Mouse (Mus musculus): Measurements from ENCODE around the gene Cwc27. TPM values are rescaled to one million over a fixed set of nuclear protein-coding genes. Genes with fewer than 3 reads are reported as not detected.

The Cwc27 gene
- polyA plus RNA-seq, 1 experiment, result 4.4 TPM

GRCm38 (mm10) chr13:104645778-104646425 is 171.0 kb downstream of the Cwc27 start:
- TF ChIP-seq CTCF (IDR thresholded peaks at IDR 0.05; ENCODE audit: control insufficient read depth, insufficient read depth, insufficient replicate concordance, low read depth, low read length) (no peak), POLR2A (IDR thresholded peaks at IDR 0.05; ENCODE audit: control insufficient read depth, low read depth, low read length) (no peak)

GRCm38 (mm10) chr13:104644185-104644584 is 172.8 kb downstream of the Cwc27 start:
- no peaks in the 10 kb centered on the region for H3K27me3 ChIP-seq (ENCODE audit: control insufficient read depth, insufficient read depth, low read length)
- no peaks in the 10 kb centered on the region for H3K36me3 ChIP-seq (ENCODE audit: control insufficient read depth, insufficient read depth, low read length)
- TF ChIP-seq CTCF (IDR thresholded peaks at IDR 0.05; ENCODE audit: control insufficient read depth, insufficient read depth, insufficient replicate concordance, low read depth, low read length) (no peak), POLR2A (IDR thresholded peaks at IDR 0.05; ENCODE audit: control insufficient read depth, low read depth, low read length) (no peak)
- H3K4me1 ChIP-seq (ENCODE audit: control insufficient read depth, insufficient read depth, low read length), result peaks cover 3% of the 10 kb centered on the region; the same call in 1 of the 2 replicates
- no peak overlapping the region for H3K4me3 ChIP-seq (ENCODE audit: control insufficient read depth, low read depth, low read length)
- H3K27ac ChIP-seq (ENCODE audit: control insufficient read depth, insufficient read depth, low read depth, low read length), result no peak overlapping the region

More at GRCm38 (mm10) chr13:104645778-104646425, 171.0 kb downstream of the Cwc27 start:
- H3K36me3 ChIP-seq (ENCODE audit: control insufficient read depth, insufficient read depth, low read length), result no peaks in the 10 kb centered on the region
- H3K27ac ChIP-seq (ENCODE audit: control insufficient read depth, insufficient read depth, low read depth, low read length), result no peak overlapping the region
- H3K4me3 ChIP-seq (ENCODE audit: control insufficient read depth, low read depth, low read length), result no peak overlapping the region
- no peaks in the 10 kb centered on the region for H3K27me3 ChIP-seq (ENCODE audit: control insufficient read depth, insufficient read depth, low read length)
- no peaks in the 10 kb centered on the region for H3K4me1 ChIP-seq (ENCODE audit: control insufficient read depth, insufficient read depth, low read length)

DNA sequence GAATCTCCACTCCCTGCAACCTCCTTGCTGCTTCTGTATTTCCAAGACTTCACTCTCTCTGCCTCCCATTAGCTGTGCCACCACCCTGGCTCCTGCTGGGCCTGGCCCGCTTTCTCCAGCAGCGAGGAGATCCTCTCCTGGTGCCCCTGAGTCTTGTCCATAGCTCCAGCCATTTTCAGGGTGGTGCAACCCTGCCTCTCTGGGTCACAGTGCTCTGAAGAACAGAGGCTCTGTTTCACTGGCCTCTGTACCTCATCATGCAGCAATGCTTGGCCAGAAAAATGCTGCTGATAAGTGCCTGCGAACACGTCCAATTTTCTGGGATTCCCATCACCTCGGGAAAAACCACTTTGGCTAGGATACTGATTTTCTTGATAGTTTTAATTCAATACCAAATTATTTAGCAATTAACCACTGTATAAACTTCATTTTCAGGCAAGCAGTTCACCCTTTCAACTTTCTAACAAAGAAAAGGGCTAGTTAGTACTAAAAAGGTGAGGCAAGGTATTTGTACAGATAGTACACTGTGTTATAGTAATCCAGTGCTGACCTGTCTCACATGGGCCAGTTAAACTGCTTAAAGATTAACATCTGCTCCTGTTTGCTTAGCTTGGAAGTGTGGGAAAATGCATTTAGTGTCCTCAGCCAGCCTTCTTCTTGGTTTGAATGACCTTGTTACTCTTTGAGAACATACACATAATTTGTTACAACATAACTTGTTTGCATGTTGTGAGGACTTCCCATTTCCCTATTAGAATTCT is 176.1 kb downstream of the Cwc27 start:
- Histone ChIP-seq H3K27ac (ENCODE audit: control insufficient read depth, insufficient read depth, low read depth, low read length) (no peak overlapping the region), H3K36me3 (ENCODE audit: control insufficient read depth, insufficient read depth, low read length) (no peaks in the 10 kb centered on the region), H3K27me3 (ENCODE audit: control insufficient read depth, insufficient read depth, low read length) (no peaks in the 10 kb centered on the region), H3K4me3 (ENCODE audit: control insufficient read depth, low read depth, low read length) (no peak overlapping the region), H3K4me1 (ENCODE audit: control insufficient read depth, insufficient read depth, low read length) (peaks cover 3% of the 10 kb centered on the region; the same call in 1 of the 2 replicates)
- TF ChIP-seq POLR2A (IDR thresholded peaks at IDR 0.05; ENCODE audit: control insufficient read depth, low read depth, low read length) (no peak), CTCF (IDR thresholded peaks at IDR 0.05; ENCODE audit: control insufficient read depth, insufficient read depth, insufficient replicate concordance, low read depth, low read length) (no peak)

- Histone ChIP-seq H3K4me3 (ENCODE audit: control insufficient read depth, low read depth, low read length) (no peak overlapping the region), H3K27ac (ENCODE audit: control insufficient read depth, insufficient read depth, low read depth, low read length) (no peak overlapping the region), H3K36me3 (ENCODE audit: control insufficient read depth, insufficient read depth, low read length) (no peaks in the 10 kb centered on the region), H3K27me3 (ENCODE audit: control insufficient read depth, insufficient read depth, low read length) (no peaks in the 10 kb centered on the region), H3K4me1 (ENCODE audit: control insufficient read depth, insufficient read depth, low read length) (peaks cover 3% of the 10 kb centered on the region; the same call in 1 of the 2 replicates)
- TF ChIP-seq POLR2A (IDR thresholded peaks at IDR 0.05; ENCODE audit: control insufficient read depth, low read depth, low read length) (no peak), CTCF (IDR thresholded peaks at IDR 0.05; ENCODE audit: control insufficient read depth, insufficient read depth, insufficient replicate concordance, low read depth, low read length) (no peak)
These were observed 178.0 kb downstream of the Cwc27 start for GRCm38 (mm10) chr13:104638988-104639387.

- H3K4me1 ChIP-seq (ENCODE audit: control insufficient read depth, insufficient read depth, low read length), result peaks cover 3% of the 10 kb centered on the region; the same call in 1 of the 2 replicates
- H3K27ac ChIP-seq (ENCODE audit: control insufficient read depth, insufficient read depth, low read depth, low read length), result no peak overlapping the region
- TF ChIP-seq POLR2A (IDR thresholded peaks at IDR 0.05; ENCODE audit: control insufficient read depth, low read depth, low read length) (no peak), CTCF (IDR thresholded peaks at IDR 0.05; ENCODE audit: control insufficient read depth, insufficient read depth, insufficient replicate concordance, low read depth, low read length) (no peak)
- no peak overlapping the region for H3K4me3 ChIP-seq (ENCODE audit: control insufficient read depth, low read depth, low read length)
- H3K27me3 ChIP-seq (ENCODE audit: control insufficient read depth, insufficient read depth, low read length), result no peaks in the 10 kb centered on the region
- no peaks in the 10 kb centered on the region for H3K36me3 ChIP-seq (ENCODE audit: control insufficient read depth, insufficient read depth, low read length)
These were observed 180.9 kb downstream of the Cwc27 start for GRCm38 (mm10) chr13:104635965-104636462.

- Histone ChIP-seq H3K27me3 (ENCODE audit: control insufficient read depth, insufficient read depth, low read length) (no peaks in the 10 kb centered on the region), H3K4me3 (ENCODE audit: control insufficient read depth, low read depth, low read length) (no peak overlapping the region), H3K36me3 (ENCODE audit: control insufficient read depth, insufficient read depth, low read length) (no peaks in the 10 kb centered on the region), H3K27ac (ENCODE audit: control insufficient read depth, insufficient read depth, low read depth, low read length) (no peak overlapping the region), H3K4me1 (ENCODE audit: control insufficient read depth, insufficient read depth, low read length) (no peaks in the 10 kb centered on the region)
- no peak for TF ChIP-seq POLR2A (IDR thresholded peaks at IDR 0.05; ENCODE audit: control insufficient read depth, low read depth, low read length)
- no peak for TF ChIP-seq CTCF (IDR thresholded peaks at IDR 0.05; ENCODE audit: control insufficient read depth, insufficient read depth, insufficient replicate concordance, low read depth, low read length)
These were observed 182.2 kb downstream of the Cwc27 start for GRCm38 (mm10) chr13:104634708-104635107.
